Mouse (Mus musculus) heart, embryonic 12.5 days (tissue): ENCODE data around the gene Glg1. TPM values are rescaled to one million over a fixed set of nuclear protein-coding genes. Genes with fewer than 3 reads are reported as not detected.
A peak's percentile ranks its signal among the peaks of the same experiment; 100 is the strongest.
"Not testable (repeated sequence)": the region's sequence is repeated elsewhere in the genome, so short reads cannot be mapped to it uniquely, and the experiment has no call there.

Experiments
- ATAC-seq: fragments of 200-750 bp; cut with Nextera tagmentation; 2 replicates; pipeline ENCODE4 v1.8.0; 2017; ENCODE audit warnings: moderate TSS enrichment, moderate library complexity; ENCODE audit not compliant: insufficient number of reproducible peaks, low FRiP score
- H3K27ac ChIP-seq: fragments of 300-500 bp; sonication (generic); 2 replicates; pipeline ENCODE4 v1.5.1; 2016; ENCODE audit warnings: mild to moderate bottlenecking, moderate library complexity; ENCODE audit not compliant: poor library complexity, severe bottlenecking
- H3K27me3 ChIP-seq: fragments of 300-500 bp; sonication (generic); replicated peaks from 2 replicates; pipeline ENCODE4 v1.6.1; 2016; ENCODE audit warnings: mild to moderate bottlenecking, moderate library complexity
- H3K36me3 ChIP-seq: fragments of 300-500 bp; sonication (generic); 2 replicates; pipeline ENCODE4 v1.6.1; 2016; ENCODE audit warnings: mild to moderate bottlenecking, moderate library complexity
- H3K4me1 ChIP-seq: fragments of 300-500 bp; sonication (generic); replicated peaks from 2 replicates; pipeline ENCODE4 v1.6.1; 2016; ENCODE audit warnings: mild to moderate bottlenecking
- H3K4me2 ChIP-seq: fragments of 300-500 bp; sonication (generic); 2 replicates; pipeline ENCODE4 v1.6.1; 2016; ENCODE audit warnings: mild to moderate bottlenecking, moderate library complexity
- H3K4me3 ChIP-seq: fragments of 300-500 bp; sonication (generic); 2 replicates; pipeline ENCODE4 v1.5.1; 2016; ENCODE audit warnings: mild to moderate bottlenecking
- H3K9ac ChIP-seq: fragments of 300-500 bp; sonication (generic); 2 replicates; pipeline ENCODE4 v1.6.1; 2016; ENCODE audit warnings: mild to moderate bottlenecking, moderate library complexity
- H3K9me3 ChIP-seq: fragments of 300-500 bp; sonication (generic); replicated peaks from 2 replicates; pipeline ENCODE4 v1.6.1; 2016; ENCODE audit warnings: mild to moderate bottlenecking, moderate library complexity
- WGBS: fragments of 180-500 bp; shearing (Covaris S2); methylation state at CpG from one replicate; pipeline ENCODE4 v1.1.7; 2016; 5-methylcytosine and 5-hydroxymethylcytosine counted together
- polyA plus RNA-seq: library from polyadenylated mRNA; unstranded; fragments of >200 nt; fragmentation: Nextera tagmentation; extraction: Ambion mirVana; gene quantifications from 2 replicates; pipeline ENCODE4 v1.2.1, GENCODE M21; 2016

Glg1 gene
- polyA plus RNA-seq: 91.2 and 94.3 TPM in 2 replicates

GRCm38 (mm10) chr8:111258631-111259407 lies at the start of gene Glg1:
Glg1 (minus strand) TSS chr8:111259216.
- Histone ChIP-seq H3K4me1 (peaks cover 19% of the 10 kb centered on the region), H3K9me3 (peaks cover 3% of the 10 kb centered on the region; the same call in 1 of the 2 replicates), H3K27ac (peak within 1 kb of the TSS; percentile 93), H3K27me3 (no peaks in the 10 kb centered on the region), H3K4me3 (peak within 1 kb of the TSS; percentile 72), H3K9ac (peak within 1 kb of the TSS; percentile 85), H3K36me3 (peaks cover 13% of the 10 kb centered on the region), H3K4me2 (peak within 1 kb of the TSS; percentile 68)
- under 1% methylated on average over 76 of the region's 76 CpGs for WGBS
- peak; percentile 95 for ATAC-seq

- no peak overlapping the region for H3K27ac ChIP-seq
- ATAC-seq: no peak
- 23% methylated on average over 5 of the region's 5 CpGs for WGBS
Measured at GRCm38 (mm10) chr8:111305031-111305730, 46.2 kb upstream of the Glg1 start.

GRCm38 (mm10) chr8:111304359-111304758 lies 45.3 kb upstream of the Glg1 start:
- no peak overlapping the region for H3K27ac ChIP-seq
- no peak overlapping the region for H3K4me2 ChIP-seq
- 83% methylated on average over 3 of the region's 3 CpGs for WGBS
- no peak for ATAC-seq
- no peak overlapping the region for H3K4me3 ChIP-seq
- no peaks in the 10 kb centered on the region for H3K36me3 ChIP-seq
- no peaks in the 10 kb centered on the region for H3K4me1 ChIP-seq
- no peak overlapping the region for H3K9ac ChIP-seq
- H3K27me3 ChIP-seq: no peaks in the 10 kb centered on the region
- no peaks in the 10 kb centered on the region for H3K9me3 ChIP-seq

More at GRCm38 (mm10) chr8:111305031-111305730, 46.2 kb upstream of the Glg1 start:
- Histone ChIP-seq H3K4me1 (no peaks in the 10 kb centered on the region), H3K27me3 (no peaks in the 10 kb centered on the region), H3K4me3 (no peak overlapping the region), H3K9me3 (no peaks in the 10 kb centered on the region), H3K4me2 (no peak overlapping the region), H3K36me3 (no peaks in the 10 kb centered on the region), H3K9ac (no peak overlapping the region)

- ATAC-seq, H3K4me3 ChIP-seq, H3K4me2 ChIP-seq, H3K36me3 ChIP-seq, H3K4me1 ChIP-seq, H3K9ac ChIP-seq, H3K9me3 ChIP-seq, H3K27ac ChIP-seq, H3K27me3 ChIP-seq: not testable (repeated sequence)
- 66% methylated on average over 5 of the region's 5 CpGs for WGBS
Measured at GRCm38 (mm10) chr8:111303076-111303803, 44.2 kb upstream of the Glg1 start.

- Histone ChIP-seq H3K4me1 (peaks cover 9% of the 10 kb centered on the region), H3K27me3 (no peaks in the 10 kb centered on the region), H3K4me2 (peak overlapping the region; percentile 53), H3K4me3 (peak overlapping the region; percentile 31), H3K9ac (no peak overlapping the region), H3K27ac (peak overlapping the region; percentile 64; the same call in 1 of the 2 replicates), H3K9me3 (no peaks in the 10 kb centered on the region), H3K36me3 (peaks cover 11% of the 10 kb centered on the region)
- WGBS: 63% methylated on average over 11 of the region's 11 CpGs
- no peak for ATAC-seq
Measured at GRCm38 (mm10) chr8:111300597-111301546, 41.9 kb upstream of the Glg1 start.

- Histone ChIP-seq H3K27me3 (no peaks in the 10 kb centered on the region), H3K9ac (peak within 1 kb of the TSS; percentile 91), H3K4me1 (peaks cover 12% of the 10 kb centered on the region), H3K4me3 (peak within 1 kb of the TSS; percentile 84), H3K36me3 (peaks cover 14% of the 10 kb centered on the region), H3K4me2 (peak within 1 kb of the TSS; percentile 74), H3K27ac (peak within 1 kb of the TSS; percentile 93), H3K9me3 (no peaks in the 10 kb centered on the region)
- WGBS: under 1% methylated on average over 54 of the region's 67 CpGs
- ATAC-seq: peak; percentile 99
Measured at GRCm38 (mm10) chr8:111299821-111300568, 41.0 kb upstream of the Glg1 start, which contains the start of gene Rfwd3. Rfwd3 (minus strand) TSS chr8:111300222.

- Histone ChIP-seq H3K36me3 (peaks cover 17% of the 10 kb centered on the region), H3K9ac (peak overlapping the region; percentile 91), H3K4me2 (peak overlapping the region; percentile 74), H3K27me3 (no peaks in the 10 kb centered on the region), H3K4me3 (peak overlapping the region; percentile 84), H3K4me1 (peaks cover 12% of the 10 kb centered on the region), H3K9me3 (no peaks in the 10 kb centered on the region), H3K27ac (peak overlapping the region; percentile 93)
- peak; percentile 33; the same call in 1 of the 2 replicates for ATAC-seq
- WGBS: under 1% methylated on average over 28 of the region's 28 CpGs
Measured at GRCm38 (mm10) chr8:111299363-111299820, 40.4 kb upstream of the Glg1 start.

GRCm38 (mm10) chr8:111298011-111298410 lies 39.0 kb upstream of the Glg1 start:
- ATAC-seq: no peak
- H3K9ac ChIP-seq: no peak overlapping the region
- H3K4me2 ChIP-seq: peak overlapping the region; percentile 51
- H3K4me1 ChIP-seq: peaks cover 12% of the 10 kb centered on the region
- 87% methylated on average over 1 of the region's 1 CpGs for WGBS
- H3K27ac ChIP-seq: no peak overlapping the region
- no peaks in the 10 kb centered on the region for H3K27me3 ChIP-seq
- no peaks in the 10 kb centered on the region for H3K9me3 ChIP-seq
- no peak overlapping the region for H3K4me3 ChIP-seq
- peaks cover 30% of the 10 kb centered on the region for H3K36me3 ChIP-seq

GRCm38 (mm10) chr8:111291733-111292132 lies 32.7 kb upstream of the Glg1 start:
- Histone ChIP-seq H3K9ac (no peak overlapping the region), H3K4me2 (no peak overlapping the region), H3K36me3 (peaks cover 78% of the 10 kb centered on the region), H3K27me3 (no peaks in the 10 kb centered on the region), H3K9me3 (no peaks in the 10 kb centered on the region), H3K27ac (peak overlapping the region; percentile 77), H3K4me3 (no peak overlapping the region), H3K4me1 (peaks cover 8% of the 10 kb centered on the region; the same call in 1 of the 2 replicates)
- ATAC-seq: no peak
- WGBS: 77% methylated on average over 7 of the region's 7 CpGs
